Mouse (Mus musculus) forebrain, embryonic 12.5 days (tissue): ENCODE measurements around the gene Nav1. TPM values are rescaled to one million over a fixed set of nuclear protein-coding genes. Genes with fewer than 3 reads are reported as not detected.

Experiments
- ATAC-seq: fragments of 200-750 bp; cut with Nextera tagmentation; 2 replicates; pipeline ENCODE4 v1.8.0; 2017; ENCODE audit warnings: moderate TSS enrichment; ENCODE audit not compliant: low FRiP score
- H3K27ac ChIP-seq: fragments of 300-500 bp; sonication (generic); 2 replicates; pipeline ENCODE4 v1.5.1; 2016; ENCODE audit warnings: mild to moderate bottlenecking
- H3K27me3 ChIP-seq: fragments of 300-500 bp; sonication (generic); 2 replicates; pipeline ENCODE4 v1.6.1; 2016; ENCODE audit warnings: mild to moderate bottlenecking
- H3K36me3 ChIP-seq: fragments of 300-500 bp; sonication (generic); replicated peaks from 2 replicates; pipeline ENCODE4 v1.6.1; 2016; ENCODE audit warnings: mild to moderate bottlenecking
- H3K4me1 ChIP-seq: fragments of 300-500 bp; sonication (generic); 2 replicates; pipeline ENCODE4 v1.6.1; 2016
- H3K4me2 ChIP-seq: fragments of 300-500 bp; sonication (generic); 2 replicates; pipeline ENCODE4 v1.6.1; 2016; ENCODE audit warnings: mild to moderate bottlenecking, moderate library complexity
- H3K4me3 ChIP-seq: fragments of 300-500 bp; sonication (generic); replicated peaks from 2 replicates; pipeline ENCODE4 v1.5.1; 2016; ENCODE audit warnings: mild to moderate bottlenecking
- H3K9ac ChIP-seq: fragments of 300-500 bp; sonication (generic); 2 replicates; pipeline ENCODE4 v1.6.1; 2016; ENCODE audit warnings: mild to moderate bottlenecking
- H3K9me3 ChIP-seq: fragments of 300-500 bp; sonication (generic); 2 replicates; pipeline ENCODE4 v1.6.1; 2016
- WGBS: fragments of 180-500 bp; shearing (Covaris S2); methylation state at CpG from one replicate; pipeline ENCODE4 v1.1.7; 2016; 5-methylcytosine and 5-hydroxymethylcytosine counted together
- polyA plus RNA-seq: library from polyadenylated mRNA; unstranded; fragments of >200 nt; fragmentation: Nextera tagmentation; extraction: Ambion mirVana; gene quantifications from 2 replicates; pipeline ENCODE4 v1.2.1, GENCODE M21; 2016

The Nav1 gene
- polyA plus RNA-seq, 1 experiment from 2014 or later, result 32.4 TPM

DNA sequence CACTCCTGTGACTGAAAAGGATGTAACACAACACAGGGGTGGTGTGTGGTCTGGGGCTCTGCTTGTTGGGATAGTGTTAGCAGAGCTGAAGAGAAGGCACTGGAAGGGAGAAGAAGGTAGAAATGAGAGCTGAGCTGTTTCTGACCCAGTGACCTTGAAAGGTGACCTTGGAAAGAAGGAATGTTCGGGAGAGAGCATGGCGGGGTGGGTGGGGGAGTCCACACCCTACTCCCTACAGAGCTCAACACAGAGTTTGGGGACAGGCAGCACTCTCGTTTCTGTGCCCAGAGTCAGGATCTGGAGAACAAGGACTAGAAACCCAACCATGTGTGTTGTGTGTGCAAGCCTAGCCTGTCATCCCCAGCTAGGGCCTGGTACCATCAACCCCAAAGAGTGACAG, 18.1 kb downstream of the Nav1 start:
- 64% methylated on average over 3 of the region's 3 CpGs for WGBS
- Histone ChIP-seq H3K9ac (no peak overlapping the region), H3K4me2 (no peak overlapping the region), H3K27ac (no peak overlapping the region), H3K9me3 (no peaks in the 10 kb centered on the region), H3K36me3 (no peaks in the 10 kb centered on the region), H3K27me3 (peaks cover 5% of the 10 kb centered on the region; the same call in 1 of the 2 replicates), H3K4me1 (peaks cover 26% of the 10 kb centered on the region), H3K4me3 (no peak overlapping the region)
- no peak for ATAC-seq

GRCm38 (mm10) chr1:135586903-135587302, 20.2 kb downstream of the Nav1 start:
- no peaks in the 10 kb centered on the region for H3K36me3 ChIP-seq
- peaks cover 47% of the 10 kb centered on the region for H3K4me1 ChIP-seq
- H3K27ac ChIP-seq, result 0 out of 2 replicates have a peak overlapping the region, but pooled peaks have one; percentile 19
- ATAC-seq, result no peak
- H3K4me2 ChIP-seq, result no peak overlapping the region
- H3K4me3 ChIP-seq, result no peak overlapping the region
- H3K27me3 ChIP-seq, result peaks cover 5% of the 10 kb centered on the region; the same call in 1 of the 2 replicates
- no peaks in the 10 kb centered on the region for H3K9me3 ChIP-seq
- no peak overlapping the region for H3K9ac ChIP-seq

- peaks cover 5% of the 10 kb centered on the region; the same call in 1 of the 2 replicates for H3K27me3 ChIP-seq
- peak overlapping the region; percentile 95 for H3K4me2 ChIP-seq
- peak overlapping the region; percentile 90 for H3K27ac ChIP-seq
- no peaks in the 10 kb centered on the region for H3K36me3 ChIP-seq
- H3K9ac ChIP-seq, result peak overlapping the region; percentile 80
- peaks cover 60% of the 10 kb centered on the region for H3K4me1 ChIP-seq
- H3K4me3 ChIP-seq, result peak overlapping the region; percentile 64
- peak; percentile 73 for ATAC-seq
- 0% methylated on average over 19 of the region's 19 CpGs for WGBS
- H3K9me3 ChIP-seq, result no peaks in the 10 kb centered on the region
Observed at GRCm38 (mm10) chr1:135585573-135585972, 21.5 kb downstream of the Nav1 start.

DNA sequence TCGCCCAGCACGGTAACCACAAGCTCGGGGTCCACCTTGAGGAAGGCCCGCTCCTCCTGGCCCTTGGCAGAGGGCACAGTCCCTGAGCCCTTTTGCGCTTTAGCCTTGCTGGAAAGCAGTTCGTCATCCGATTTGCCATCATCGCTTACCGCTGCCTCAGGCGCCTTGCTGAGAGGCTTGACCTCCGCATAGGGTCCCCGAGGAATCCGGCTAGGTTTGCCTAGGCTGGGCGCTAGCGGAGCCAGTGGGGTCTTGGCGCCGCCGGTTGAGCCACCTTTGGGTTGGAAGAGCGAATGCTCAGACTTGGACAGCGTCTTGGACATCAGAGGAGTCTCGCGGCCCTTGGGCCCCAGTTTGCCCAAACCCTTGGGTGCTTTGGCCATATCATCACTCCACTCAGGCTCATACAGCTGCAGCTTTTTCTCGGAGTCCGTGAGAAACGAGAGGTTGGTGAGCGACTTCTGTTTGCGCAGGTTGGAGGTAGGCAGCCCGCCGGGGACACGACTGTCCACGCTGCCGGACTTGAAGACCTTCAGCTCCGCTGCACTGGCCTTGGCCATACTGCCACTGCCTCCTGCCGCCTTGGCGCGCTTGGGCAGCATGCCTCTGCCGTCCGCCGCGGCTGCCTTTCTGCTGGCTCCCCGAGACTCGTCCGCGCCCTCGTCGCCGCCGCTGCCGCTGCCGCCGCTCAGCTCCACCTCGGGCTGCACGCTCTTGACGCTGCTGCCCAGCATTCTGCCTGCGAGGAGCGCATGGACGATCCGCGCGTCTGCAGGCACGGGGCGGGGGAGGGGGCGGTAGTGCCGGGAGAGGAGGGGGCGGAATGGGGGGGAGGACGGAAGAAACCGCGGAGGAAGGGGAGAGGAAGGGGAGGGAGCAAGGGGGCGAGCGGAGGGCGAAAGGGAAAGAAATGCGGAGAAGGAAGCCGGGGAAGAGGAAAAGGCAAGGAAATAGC, 22.2 kb downstream of the Nav1 start:
- ATAC-seq, result peak; percentile 70
- Histone ChIP-seq H3K27ac (peak overlapping the region; percentile 90), H3K4me1 (peaks cover 67% of the 10 kb centered on the region), H3K4me3 (peak overlapping the region; percentile 64), H3K36me3 (no peaks in the 10 kb centered on the region), H3K9me3 (no peaks in the 10 kb centered on the region), H3K4me2 (peak overlapping the region; percentile 95), H3K9ac (peak overlapping the region; percentile 80), H3K27me3 (peaks cover 5% of the 10 kb centered on the region; the same call in 1 of the 2 replicates)
- WGBS, result under 1% methylated on average over 70 of the region's 73 CpGs

DNA sequence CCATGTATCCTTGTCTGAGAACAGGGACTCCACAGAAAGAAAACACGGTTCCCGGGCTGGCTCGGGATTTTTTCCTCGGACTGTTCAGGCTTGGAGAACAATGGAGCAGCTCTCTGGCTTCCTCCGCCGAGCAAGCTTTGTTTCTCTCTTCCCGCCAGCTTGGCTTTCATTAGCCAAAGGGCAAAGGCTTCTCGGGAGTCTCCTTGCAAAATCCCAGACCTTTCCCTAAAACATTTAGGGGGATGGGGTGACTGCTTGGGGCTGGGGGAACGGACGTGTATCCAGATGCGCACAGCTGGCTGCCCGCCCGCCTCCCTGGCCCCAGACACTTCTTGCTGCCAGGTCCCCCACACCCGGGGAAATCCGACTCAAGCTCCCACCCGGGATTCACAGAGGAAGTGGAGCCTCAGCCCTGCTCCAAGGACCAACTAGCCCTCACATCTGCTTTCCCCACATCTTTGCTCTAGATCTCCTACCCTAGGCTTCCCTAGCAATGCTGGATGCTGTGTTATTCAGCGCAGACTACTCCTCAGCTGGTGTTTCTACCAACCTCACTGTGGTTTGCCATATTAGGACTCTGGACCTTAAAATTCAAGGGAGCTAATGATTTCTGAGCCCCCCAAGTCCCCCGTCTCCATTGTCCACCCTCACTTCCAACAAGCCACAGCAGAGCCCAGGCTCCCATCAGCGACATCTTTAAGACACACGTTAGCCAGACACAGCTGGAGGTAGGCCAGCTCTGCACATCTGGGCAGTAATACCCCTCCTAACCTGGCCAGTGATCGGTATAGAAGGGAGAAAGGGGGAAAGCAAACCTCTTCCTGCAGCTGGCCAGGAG, 23.2 kb downstream of the Nav1 start:
- H3K36me3 ChIP-seq, result no peaks in the 10 kb centered on the region
- no peaks in the 10 kb centered on the region for H3K9me3 ChIP-seq
- H3K4me3 ChIP-seq, result peak overlapping the region; percentile 64
- 1% methylated on average over 21 of the region's 21 CpGs for WGBS
- ATAC-seq, result 0 out of 2 replicates have a peak, but pooled peaks have one; percentile 1
- H3K4me2 ChIP-seq, result peak overlapping the region; percentile 95
- peaks cover 77% of the 10 kb centered on the region for H3K4me1 ChIP-seq
- H3K9ac ChIP-seq, result peak overlapping the region; percentile 80
- H3K27me3 ChIP-seq, result peaks cover 5% of the 10 kb centered on the region; the same call in 1 of the 2 replicates
- H3K27ac ChIP-seq, result peak overlapping the region; percentile 90

DNA sequence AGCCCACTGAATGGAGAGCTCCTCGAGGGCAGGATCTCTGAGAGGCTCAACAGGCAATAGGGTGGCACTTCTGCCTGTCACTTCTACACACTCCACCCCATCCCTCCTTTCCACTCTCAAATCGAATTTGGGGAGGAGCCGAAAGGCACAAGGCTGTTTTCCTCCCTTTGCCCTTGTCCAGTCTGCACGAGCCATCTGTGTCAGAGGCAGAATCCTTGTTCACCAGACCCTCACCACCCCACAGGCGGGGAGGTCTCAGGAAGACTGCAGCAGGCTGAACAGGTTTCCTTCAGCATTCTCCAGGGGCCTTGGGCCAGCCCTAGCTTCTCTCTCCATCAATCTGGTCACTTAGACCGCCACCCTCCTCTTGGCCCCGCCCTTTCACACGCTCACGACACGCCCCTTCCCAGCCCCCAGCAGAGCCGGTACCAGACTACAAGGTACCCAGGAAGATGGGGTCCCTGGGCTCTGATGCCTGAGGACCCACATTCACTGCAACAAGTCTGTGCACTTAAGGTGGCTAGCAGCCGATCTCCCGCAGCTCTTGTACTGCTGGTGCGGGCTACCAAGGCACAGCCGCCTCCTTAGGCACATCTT, 23.9 kb downstream of the Nav1 start:
- Histone ChIP-seq H3K4me2 (peak overlapping the region; percentile 95), H3K4me1 (peaks cover 76% of the 10 kb centered on the region), H3K27ac (peak overlapping the region; percentile 90), H3K27me3 (peaks cover 5% of the 10 kb centered on the region; the same call in 1 of the 2 replicates), H3K4me3 (peak overlapping the region; percentile 64), H3K9ac (peak overlapping the region; percentile 80), H3K9me3 (no peaks in the 10 kb centered on the region), H3K36me3 (no peaks in the 10 kb centered on the region)
- peak; percentile 63 for ATAC-seq
- 2% methylated on average over 15 of the region's 15 CpGs for WGBS

DNA sequence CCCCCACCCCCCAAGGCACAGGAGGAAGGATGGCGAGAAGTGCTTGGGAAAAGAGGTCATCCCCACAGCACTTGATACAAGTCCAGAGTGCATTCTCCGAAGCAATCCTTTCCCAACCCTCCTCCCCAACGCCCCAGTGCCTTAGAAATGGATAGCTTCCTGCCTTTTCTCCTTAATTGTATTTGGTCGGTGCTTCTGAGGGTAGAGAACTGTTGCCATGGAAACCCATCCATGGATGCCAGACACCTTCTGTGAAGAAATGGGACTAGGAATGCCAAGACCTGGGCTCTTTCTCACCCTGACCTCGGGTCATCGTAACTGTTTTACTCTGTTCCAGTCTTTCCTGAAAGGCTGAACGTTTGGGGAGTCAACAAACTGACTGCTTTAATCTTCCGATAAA, 26.1 kb downstream of the Nav1 start:
- H3K9me3 ChIP-seq, result no peaks in the 10 kb centered on the region
- no peak overlapping the region for H3K9ac ChIP-seq
- no peaks in the 10 kb centered on the region for H3K27me3 ChIP-seq
- no peak for ATAC-seq
- H3K36me3 ChIP-seq, result no peaks in the 10 kb centered on the region
- no peak overlapping the region for H3K27ac ChIP-seq
- H3K4me3 ChIP-seq, result peak overlapping the region; percentile 17
- 19% methylated on average over 8 of the region's 8 CpGs for WGBS
- peak overlapping the region; percentile 95 for H3K4me2 ChIP-seq
- peaks cover 81% of the 10 kb centered on the region for H3K4me1 ChIP-seq

DNA sequence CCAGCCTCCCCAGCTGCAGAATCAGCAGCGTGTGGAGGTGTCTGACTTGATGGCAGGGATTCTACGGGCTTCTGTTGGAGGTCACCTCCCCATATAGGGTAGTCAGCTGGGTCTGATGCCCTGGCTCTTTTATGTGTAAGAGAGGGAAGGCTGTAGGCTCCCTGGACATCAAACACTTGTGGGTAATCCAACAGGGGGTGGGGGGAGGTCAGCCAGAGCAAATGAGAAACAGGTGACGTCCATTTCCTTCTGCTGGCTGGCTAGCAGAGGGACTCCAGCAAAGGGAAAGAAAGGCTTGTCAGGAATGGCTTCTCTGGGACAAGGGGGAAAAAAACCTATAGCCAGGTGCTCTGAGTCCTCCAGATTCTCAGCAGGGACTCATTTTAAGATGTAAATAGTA, 28.0 kb downstream of the Nav1 start:
- 0 out of 2 replicates have a peak overlapping the region, but pooled peaks have one; percentile 21 for H3K9ac ChIP-seq
- H3K4me2 ChIP-seq, result 0 out of 2 replicates have a peak overlapping the region, but pooled peaks have one; percentile 8
- H3K27ac ChIP-seq, result no peak overlapping the region
- no peak for ATAC-seq
- 45% methylated on average over 3 of the region's 3 CpGs for WGBS
- no peak overlapping the region for H3K4me3 ChIP-seq
- H3K4me1 ChIP-seq, result peaks cover 77% of the 10 kb centered on the region
- H3K36me3 ChIP-seq, result 0 out of 2 replicates have a peak, but pooled peaks cover 2% of the 10 kb centered on the region
- H3K27me3 ChIP-seq, result no peaks in the 10 kb centered on the region
- H3K9me3 ChIP-seq, result no peaks in the 10 kb centered on the region

DNA sequence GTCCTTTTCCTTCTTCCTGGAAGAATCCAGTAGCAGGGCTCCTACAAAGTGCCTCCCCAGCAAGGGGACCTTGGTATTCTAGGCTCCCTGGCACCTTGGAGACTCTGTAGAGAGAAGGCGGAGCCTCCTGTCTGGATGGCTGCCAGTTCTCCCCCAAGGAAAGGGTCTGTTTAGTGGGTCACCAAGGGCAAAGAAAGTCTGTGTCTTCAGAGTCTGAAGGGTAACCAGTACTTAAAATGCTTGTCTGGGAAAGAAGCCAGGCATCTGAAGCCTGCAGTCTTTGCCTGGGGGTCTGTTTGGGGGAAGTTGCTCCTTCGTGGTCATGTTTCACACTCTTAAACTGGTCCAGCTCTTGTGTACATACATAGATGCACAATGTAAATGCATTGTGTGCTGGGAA, 29.3 kb downstream of the Nav1 start:
- H3K4me1 ChIP-seq, result peaks cover 65% of the 10 kb centered on the region
- H3K27ac ChIP-seq, result peak overlapping the region; percentile 6; the same call in 1 of the 2 replicates
- H3K9ac ChIP-seq, result no peak overlapping the region
- H3K27me3 ChIP-seq, result no peaks in the 10 kb centered on the region
- H3K4me3 ChIP-seq, result no peak overlapping the region
- 75% methylated on average over 2 of the region's 2 CpGs for WGBS
- no peaks in the 10 kb centered on the region for H3K9me3 ChIP-seq
- no peak overlapping the region for H3K4me2 ChIP-seq
- 0 out of 2 replicates have a peak, but pooled peaks cover 2% of the 10 kb centered on the region for H3K36me3 ChIP-seq
- no peak for ATAC-seq

DNA sequence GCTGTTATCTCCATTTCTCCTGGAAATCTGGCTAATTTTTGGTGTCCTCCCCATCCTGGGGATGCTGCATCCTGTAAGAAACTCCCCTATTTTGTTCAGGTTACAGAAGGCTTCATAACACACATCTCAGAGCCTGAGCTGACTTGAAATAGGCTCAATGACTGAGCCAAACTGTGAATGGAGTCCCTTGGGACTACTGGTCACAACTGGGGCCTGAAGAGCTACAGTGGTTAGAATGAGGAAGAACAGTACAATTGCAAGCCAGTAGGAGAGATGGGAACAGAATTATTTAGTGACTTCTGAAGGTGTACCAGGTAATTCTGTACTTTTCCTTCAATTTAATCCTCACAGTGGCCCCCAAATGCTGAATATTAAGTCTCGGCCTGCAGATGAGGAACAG, 31.7 kb downstream of the Nav1 start:
- no peak overlapping the region for H3K4me3 ChIP-seq
- H3K36me3 ChIP-seq, result peaks cover 2% of the 10 kb centered on the region; the same call in 1 of the 2 replicates
- H3K4me1 ChIP-seq, result peaks cover 45% of the 10 kb centered on the region
- WGBS, result 81% methylated on average over 1 of the region's 1 CpGs
- H3K27ac ChIP-seq, result no peak overlapping the region
- H3K9ac ChIP-seq, result no peak overlapping the region
- ATAC-seq, result no peak
- H3K27me3 ChIP-seq, result no peaks in the 10 kb centered on the region
- no peak overlapping the region for H3K4me2 ChIP-seq
- no peaks in the 10 kb centered on the region for H3K9me3 ChIP-seq

DNA sequence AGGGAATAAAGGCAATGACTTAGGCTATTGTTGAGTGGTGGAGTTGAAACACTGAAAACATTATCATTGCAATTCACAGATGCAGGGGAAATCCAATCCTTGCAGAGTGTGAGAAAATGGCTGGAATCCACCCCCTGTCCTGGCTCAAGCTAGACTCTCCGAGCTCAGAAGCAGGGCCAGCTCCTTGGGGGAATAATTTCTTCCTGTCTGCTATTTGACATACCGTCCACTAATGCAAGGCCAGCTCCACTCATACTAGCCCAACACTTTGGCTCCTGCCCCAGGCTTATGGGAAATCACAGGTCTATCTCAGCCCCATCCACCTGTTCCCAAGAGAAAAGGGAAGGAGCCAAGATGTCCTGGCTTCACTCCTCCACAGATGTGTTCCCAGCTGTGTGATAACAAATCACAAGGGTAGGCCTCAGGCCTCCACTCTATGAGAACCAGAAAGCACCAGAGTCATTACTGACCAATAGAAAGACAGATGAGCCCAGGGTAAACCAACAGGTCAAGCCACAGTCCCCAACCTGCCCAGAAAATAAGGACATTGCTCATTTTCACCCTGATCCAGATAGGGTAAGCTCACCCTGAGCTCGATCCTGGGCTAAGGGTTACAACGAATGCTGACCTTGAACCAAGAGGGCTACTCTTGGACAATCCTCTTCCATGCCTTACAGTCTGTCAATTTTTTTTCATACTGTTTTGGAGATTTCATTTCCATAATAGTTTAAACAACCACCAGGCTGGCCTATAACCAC, 32.5 kb downstream of the Nav1 start:
- Histone ChIP-seq H3K4me1 (peaks cover 39% of the 10 kb centered on the region), H3K9me3 (no peaks in the 10 kb centered on the region)

More for the DNA sequence above, 32.5 kb downstream of the Nav1 start:
- Histone ChIP-seq H3K4me2 (no peak overlapping the region), H3K27me3 (no peaks in the 10 kb centered on the region), H3K27ac (no peak overlapping the region), H3K9ac (no peak overlapping the region), H3K4me3 (no peak overlapping the region), H3K36me3 (peaks cover 2% of the 10 kb centered on the region; the same call in 1 of the 2 replicates)
- no peak for ATAC-seq
- WGBS, result 89% methylated on average over 4 of the region's 4 CpGs
